Mouse (Mus musculus): ENCODE data around the gene Ano9.

- TF ChIP-seq POLR2A (IDR thresholded peaks at IDR 0.05; ENCODE audit: extremely low read depth, insufficient read depth, low read length) (no peak), CTCF (IDR thresholded peaks at IDR 0.05; ENCODE audit: low read depth, low read length) (no peak)
Measured at GRCm38 (mm10) chr7:141164397-141164796, 46.8 kb upstream of the Ano9 start.

Data from liver, adult 2 months (tissue).